ENCODE assay signal across 8 mouse cellular contexts in genomic region chrX:48343461-48343952, GRCm38 (mm10). TPM values are rescaled to one million over a fixed set of nuclear protein-coding genes. Genes with fewer than 3 reads are reported as not detected.
DNase-seq lines count a peak whose midpoint lies in the region; ATAC-seq and TF ChIP-seq lines count a peak whose summit lies in the region.

No protein-coding gene starts in this region.

- TF ChIP-seq CTCF in CH12.LX (conservative IDR thresholded peaks at IDR 0.05 in 1 of 2, IDR thresholded peaks at IDR 0.05 in 1 of 2; ENCODE audit: low read depth in 2 of 2, low read length in 2 of 2), result no peak

- H3K9me3 ChIP-seq in CH12.LX (replicated peaks; ENCODE audit: low read length), result no peaks in the 10 kb centered on the region
- H3K9me3 ChIP-seq in forebrain, embryonic 11.5 days (ENCODE audit: control insufficient read depth, low read length), result no peaks in the 10 kb centered on the region
- H3K9me3 ChIP-seq in heart, embryonic 16.5 days (replicated peaks; ENCODE audit: control insufficient read depth, low read length), result no peaks in the 10 kb centered on the region
- H3K9me3 ChIP-seq in liver, embryonic 15.5 days (replicated peaks), result no peaks in the 10 kb centered on the region
- no peaks in the 10 kb centered on the region for H3K9me3 ChIP-seq in neural tube, embryonic 12.5 days

- H3K79me2 ChIP-seq in CH12.LX (replicated peaks; ENCODE audit: control insufficient read depth, extremely low read depth, insufficient read depth, poor library complexity, severe bottlenecking), result no peaks in the 10 kb centered on the region

- no peak for TF ChIP-seq EP300 in CH12.LX (IDR thresholded peaks at IDR 0.05; ENCODE audit: low read length)

- peaks cover 0 to 17% of the 10 kb centered on the region in 2 experiments; a peak in 2 of 4 replicates for H3K4me1 ChIP-seq in CH12.LX (ENCODE audit: control insufficient read depth in 1 of 2, insufficient read depth in 2 of 2)
- 0 out of 2 replicates have a peak, but pooled peaks cover 2% of the 10 kb centered on the region for H3K4me1 ChIP-seq in forebrain, embryonic 11.5 days (replicated peaks; ENCODE audit: control insufficient read depth, insufficient read depth, low read length)
- no peaks in the 10 kb centered on the region for H3K4me1 ChIP-seq in heart, embryonic 16.5 days (ENCODE audit: control insufficient read depth, insufficient read depth, low read length)
- peaks cover 49% of the 10 kb centered on the region for H3K4me1 ChIP-seq in liver, embryonic 15.5 days (replicated peaks)
- H3K4me1 ChIP-seq in neural tube, embryonic 12.5 days, result peaks cover 5% of the 10 kb centered on the region; the same call in 1 of the 2 replicates

- peak overlapping the region; percentile 36; the same call in 1 of the 2 replicates for H3K9ac ChIP-seq in CH12.LX (ENCODE audit: insufficient read depth, low read depth)
- peak overlapping the region; percentile 66 for H3K9ac ChIP-seq in forebrain, embryonic 11.5 days (ENCODE audit: low read length)
- peak overlapping the region; percentile 74 for H3K9ac ChIP-seq in heart, embryonic 16.5 days (ENCODE audit: low read length)
- peak overlapping the region; percentile 70 for H3K9ac ChIP-seq in liver, embryonic 15.5 days
- H3K9ac ChIP-seq in neural tube, embryonic 12.5 days, result peak overlapping the region; percentile 66

- TF ChIP-seq POLR2A in CH12.LX (IDR thresholded peaks at IDR 0.05; ENCODE audit: low read depth, low read length), result peak; percentile 74

- dilution Hi-C loops in CH12.LX (cut with MboI; ENCODE audit: extremely low pct_ligation_motif_present, extremely low pct_unique_long_range_greater_than_20kb, low sequenced_read_pairs), result no loop called here

- H3K27ac ChIP-seq in CH12.LX (ENCODE audit: insufficient read depth, low read depth), result 0 out of 2 replicates have a peak overlapping the region, but pooled peaks have one; percentile 22
- peak overlapping the region; percentile 71 for H3K27ac ChIP-seq in forebrain, embryonic 11.5 days (ENCODE audit: low read depth, low read length)
- H3K27ac ChIP-seq in heart, embryonic 16.5 days (ENCODE audit: low read length), result peak overlapping the region; percentile 78
- H3K27ac ChIP-seq in liver, embryonic 15.5 days (replicated peaks), result peak overlapping the region; percentile 91
- no peak overlapping the region for H3K27ac ChIP-seq in neural tube, embryonic 12.5 days

- peak overlapping the region; percentile 79 for H3K4me2 ChIP-seq in CH12.LX (ENCODE audit: insufficient read depth, low read depth, poor library complexity, severe bottlenecking)
- peak overlapping the region; percentile 71 for H3K4me2 ChIP-seq in forebrain, embryonic 11.5 days (ENCODE audit: low read depth, low read length, severe bottlenecking)
- peak overlapping the region; percentile 85 for H3K4me2 ChIP-seq in heart, embryonic 16.5 days (ENCODE audit: low read depth, low read length)
- H3K4me2 ChIP-seq in liver, embryonic 15.5 days, result peak overlapping the region; percentile 89
- H3K4me2 ChIP-seq in neural tube, embryonic 12.5 days (replicated peaks), result peak overlapping the region; percentile 75

- peak; percentile 91 for ATAC-seq in forebrain, embryonic 11.5 days (replicated peaks; ENCODE audit: low FRiP score)
- ATAC-seq in heart, embryonic 16.5 days (replicated peaks; ENCODE audit: extremely low read depth, insufficient read depth, low FRiP score), result peak; percentile 87
- ATAC-seq in liver, embryonic 15.5 days (ENCODE audit: insufficient read depth), result peak; percentile 86
- ATAC-seq in neural tube, embryonic 12.5 days (ENCODE audit: low FRiP score, low read depth), result peak; percentile 92

- peak overlapping the region; percentile 25 to 75 (median 55) for H3K4me3 ChIP-seq in CH12.LX (replicated peaks in 1 of 3; ENCODE audit: low read depth in 2 of 3, low read length in 2 of 3, poor library complexity in 1 of 3)
- peak overlapping the region; percentile 51 for H3K4me3 ChIP-seq in forebrain, embryonic 11.5 days (ENCODE audit: low read depth, low read length)
- peak overlapping the region; percentile 67 for H3K4me3 ChIP-seq in heart, embryonic 16.5 days (ENCODE audit: low read length)
- H3K4me3 ChIP-seq in liver, embryonic 15.5 days (replicated peaks), result peak overlapping the region; percentile 73
- peak overlapping the region; percentile 52 for H3K4me3 ChIP-seq in neural tube, embryonic 12.5 days

- WGBS in forebrain, embryonic 11.5 days, result 10% methylated on average over 32 of the region's 36 CpGs
- 3% methylated on average over 28 of the region's 36 CpGs for WGBS in heart, embryonic 16.5 days
- 7% methylated on average over 34 of the region's 36 CpGs for WGBS in liver, embryonic 15.5 days (ENCODE audit: insufficient replicate concordance)
- whole genome bisulfite sequencing in neural tube, embryonic 12.5 days, result 8% methylated on average over 31 of the region's 36 CpGs

- in situ Hi-C loops in CH12.LX (cut with MboI; ENCODE audit: low pct_ligation_motif_present, low pct_unique_long_range_greater_than_20kb, low sequenced_read_pairs), result loop anchor here (10.0 kb wide), 1 partner anchor 61 kb away; no protein-coding TSS in a partner anchor

- H3K27me3 ChIP-seq in CH12.LX (replicated peaks), result peaks cover 16% of the 10 kb centered on the region
- no peaks in the 10 kb centered on the region for H3K27me3 ChIP-seq in forebrain, embryonic 11.5 days (ENCODE audit: control insufficient read depth, insufficient read depth, low read length)
- H3K27me3 ChIP-seq in heart, embryonic 16.5 days (ENCODE audit: control insufficient read depth, insufficient read depth, low read length), result 0 out of 2 replicates have a peak, but pooled peaks cover 3% of the 10 kb centered on the region
- H3K27me3 ChIP-seq in liver, embryonic 15.5 days, result peaks cover 39% of the 10 kb centered on the region
- H3K27me3 ChIP-seq in neural tube, embryonic 12.5 days (replicated peaks), result no peaks in the 10 kb centered on the region

- TF ChIP-seq RAD21 in CH12.LX (IDR thresholded peaks at IDR 0.05; ENCODE audit: low read depth, low read length), result no peak

- DNase-seq in CH12.LX (ENCODE audit: extremely low read depth), result peak; percentile 82
- DNase-seq in c-Kit-positive CD71-positive TER-119-negative erythroid progenitor cells, embryonic 14.5 days (ENCODE audit: low read depth), result peak; percentile 75
- DNase-seq in forebrain, embryonic 11.5 days (ENCODE audit: low spot score), result peak; percentile 96
- peak; percentile 92 for DNase-seq in kidney, postnatal 36 days
- peak; percentile 93 for DNase-seq in telencephalon, adult 2 months (ENCODE audit: low read depth, low spot score)

- H3K36me3 ChIP-seq in CH12.LX (replicated peaks in 1 of 2; ENCODE audit: control insufficient read depth in 1 of 2, insufficient read depth in 1 of 2, low read length in 1 of 2), result no peaks in the 10 kb centered on the region
- no peaks in the 10 kb centered on the region for H3K36me3 ChIP-seq in forebrain, embryonic 11.5 days (ENCODE audit: control insufficient read depth, insufficient read depth, low read length)
- no peaks in the 10 kb centered on the region for H3K36me3 ChIP-seq in heart, embryonic 16.5 days (ENCODE audit: control insufficient read depth, insufficient read depth)
- no peaks in the 10 kb centered on the region for H3K36me3 ChIP-seq in liver, embryonic 15.5 days (replicated peaks)
- H3K36me3 ChIP-seq in neural tube, embryonic 12.5 days, result no peaks in the 10 kb centered on the region

TF ChIP-seq in CH12.LX, 34 proteins besides CTCF, POLR2A, EP300 and RAD21 (continues in another document):
- TF ChIP-seq SIN3A (IDR thresholded peaks at IDR 0.05; ENCODE audit: low read length) (0 out of 2 replicates have a peak, but pooled peaks have one; percentile 43), KAT2A (IDR thresholded peaks at IDR 0.05; ENCODE audit: insufficient replicate concordance, low read length) (peak; percentile 88; the same call in 1 of the 2 replicates), RCOR1 (conservative IDR thresholded peaks at IDR 0.05; ENCODE audit: low read depth, low read length) (no peak), BHLHE40 (IDR thresholded peaks at IDR 0.05; ENCODE audit: low read depth, low read length) (0 out of 2 replicates have a peak, but pooled peaks have one; percentile 22), MAFK (IDR thresholded peaks at IDR 0.05; ENCODE audit: insufficient replicate concordance, low read length) (no peak), CHD1 (IDR thresholded peaks at IDR 0.05; ENCODE audit: low read depth, low read length) (no peak), ZMIZ1 (IDR thresholded peaks at IDR 0.05; ENCODE audit: low read depth, low read length) (0 out of 2 replicates have a peak, but pooled peaks have one; percentile 29), GABPA (IDR thresholded peaks at IDR 0.05; ENCODE audit: insufficient replicate concordance, low read depth, low read length) (peak; percentile 62; the same call in 1 of the 2 replicates), NELFE (IDR thresholded peaks at IDR 0.05; ENCODE audit: low read depth, low read length) (no peak), JUN (IDR thresholded peaks at IDR 0.05; ENCODE audit: insufficient read depth, low read depth, low read length) (no peak), ZNF384 (IDR thresholded peaks at IDR 0.05; ENCODE audit: low read depth, low read length) (no peak), NRF1 (IDR thresholded peaks at IDR 0.05; ENCODE audit: low read depth, low read length) (no peak), ZC3H11A (IDR thresholded peaks at IDR 0.05; ENCODE audit: low read depth, low read length) (no peak), ELF1 (IDR thresholded peaks at IDR 0.05; ENCODE audit: low read depth, low read length) (peak; percentile 55; the same call in 1 of the 2 replicates), ZKSCAN1 (IDR thresholded peaks at IDR 0.05; ENCODE audit: borderline replicate concordance, low read depth, low read length) (no peak), MXI1 (IDR thresholded peaks at IDR 0.05; ENCODE audit: low read depth, low read length) (0 out of 2 replicates have a peak, but pooled peaks have one; percentile 36), SMC3 (IDR thresholded peaks at IDR 0.05; ENCODE audit: low read depth, low read length) (no peak), ETS1 (conservative IDR thresholded peaks at IDR 0.05; ENCODE audit: low read depth, low read length) (no peak), HCFC1 (IDR thresholded peaks at IDR 0.05; ENCODE audit: low read depth, low read length) (peak; percentile 98), CHD2 (IDR thresholded peaks at IDR 0.05; ENCODE audit: low read length) (peak; percentile 92), TCF12 (IDR thresholded peaks at IDR 0.05; ENCODE audit: low read depth, low read length) (peak; percentile 48; the same call in 1 of the 2 replicates)

RNA-seq across cellular contexts. Expression of gene Bcorl1, which starts 2.3 kb away (rescaled TPM):
- total RNA-seq in CH12.LX (2012; rRNA removed) (1.3 and 1.9 TPM in 2 replicates), CH12.LX (2014; rRNA removed) (0.18 and 0.30 TPM in 2 replicates)
- 2.2 and 3.1 TPM in 2 replicates for polyA plus RNA-seq in CH12.LX (2012; ENCODE audit: insufficient read length, low read depth)
- polyA plus RNA-seq in forebrain, embryonic 11.5 days (2014; fragmentation: Nextera tagmentation; extraction: Ambion mirVana), result 7.9 and 8.1 TPM in 2 replicates
- polyA plus RNA-seq in heart, embryonic 16.5 days (2015; fragmentation: Nextera tagmentation; extraction: Ambion mirVana), result 3.4 and 3.6 TPM in 2 replicates
- polyA plus RNA-seq in liver, embryonic 15.5 days (2015; fragmentation: Nextera tagmentation; extraction: Ambion mirVana), result 3.6 and 3.7 TPM in 2 replicates
- 5.4 and 5.9 TPM in 2 replicates for polyA plus RNA-seq in neural tube, embryonic 12.5 days (2016; fragmentation: Nextera tagmentation; extraction: Ambion mirVana)
